Comparison of ENCODE assay signal across 40 mouse cellular contexts in genomic region chr15:32226381-32226780, GRCm38 (mm10). TPM values are rescaled to one million over a fixed set of nuclear protein-coding genes. Genes with fewer than 3 reads are reported as not detected.
DNase-seq lines count a peak whose midpoint lies in the region; ATAC-seq and TF ChIP-seq lines count a peak whose summit lies in the region.
"Had no signal": no experiment of that assay in that cellular context is flagged by ENCODE, and none has a peak within 500 bp of the region (broad histone marks: within the 10 kb centered on the region; RNA-seq: fewer than 3 reads in every experiment).

No protein-coding gene starts in this region.

- H3K4me2 ChIP-seq in kidney, embryonic 14.5 days (replicated peaks; ENCODE audit: low read depth, low read length): no peak overlapping the region
- H3K4me2 ChIP-seq: embryonic facial prominence, embryonic 12.5 days; hindbrain, embryonic 15.5 days; limb, embryonic 15.5 days; liver, embryonic 13.5 days; midbrain, embryonic 12.5 days; neural tube, embryonic 12.5 days; stomach, embryonic 15.5 days had no signal

- H3K9ac ChIP-seq in kidney, embryonic 14.5 days (ENCODE audit: low read depth, low read length): no peak overlapping the region
- H3K9ac ChIP-seq: embryonic facial prominence, embryonic 12.5 days; hindbrain, embryonic 15.5 days; limb, embryonic 15.5 days; liver, embryonic 13.5 days; midbrain, embryonic 12.5 days; neural tube, embryonic 12.5 days; stomach, embryonic 15.5 days had no signal

- peaks cover 5% of the 10 kb centered on the region; the same call in 1 of the 2 replicates for H3K9me3 ChIP-seq in kidney, embryonic 14.5 days (ENCODE audit: control insufficient read depth, low read length)
- H3K9me3 ChIP-seq: embryonic facial prominence, embryonic 12.5 days; hindbrain, embryonic 10.5 days; hindbrain, embryonic 15.5 days; limb, embryonic 10.5 days; limb, embryonic 15.5 days; liver, embryonic 13.5 days; midbrain, embryonic 12.5 days; neural tube, embryonic 12.5 days; stomach, embryonic 15.5 days had no signal

- no peaks in the 10 kb centered on the region for H3K36me3 ChIP-seq in kidney, embryonic 14.5 days (ENCODE audit: control insufficient read depth, insufficient read depth, low read length)
- H3K36me3 ChIP-seq: embryonic facial prominence, embryonic 12.5 days; hindbrain, embryonic 10.5 days; hindbrain, embryonic 15.5 days; limb, embryonic 10.5 days; limb, embryonic 15.5 days; liver, embryonic 13.5 days; midbrain, embryonic 12.5 days; neural tube, embryonic 12.5 days; stomach, embryonic 15.5 days had no signal

- no peaks in the 10 kb centered on the region for H3K27me3 ChIP-seq in kidney, embryonic 14.5 days (ENCODE audit: control insufficient read depth, insufficient read depth, low read length)
- H3K27me3 ChIP-seq: embryonic facial prominence, embryonic 12.5 days; hindbrain, embryonic 15.5 days; limb, embryonic 15.5 days; liver, embryonic 13.5 days; megakaryocyte, embryonic 14.5 days; midbrain, embryonic 12.5 days; neural tube, embryonic 12.5 days; Patski; stomach, embryonic 15.5 days had no signal

- DNase-seq in kidney, adult 11 months: peak; percentile 79
- peak; percentile 62 to 82 for DNase-seq in kidney, adult 8-10 months
- DNase-seq in kidney, postnatal 10 days: peak; percentile 28
- peak; percentile 44 for DNase-seq in yolk sac, embryonic 10.5 days (ENCODE audit: low spot score)
- no peak for DNase-seq in layer of hippocampus, adult 2 months (ENCODE audit: low spot score in 2 of 2)
- DNase-seq: cerebellum, adult 11 months; cerebellum, adult 9-11 months; embryo, embryonic 11 days; gastrocnemius, adult 2 months; gastrocnemius, postnatal 36 days; heart, postnatal 14 days; liver, embryonic 13.5 days; lung, adult 18-20 months; lung, postnatal 4 days; thymus, adult 18-20 months; thymus, postnatal 36 days had no signal

- H3K4me1 ChIP-seq in kidney, embryonic 14.5 days (ENCODE audit: control insufficient read depth, insufficient read depth, low read length): no peaks in the 10 kb centered on the region
- H3K4me1 ChIP-seq: embryonic facial prominence, embryonic 12.5 days; hindbrain, embryonic 10.5 days; hindbrain, embryonic 15.5 days; limb, embryonic 10.5 days; limb, embryonic 15.5 days; liver, embryonic 13.5 days; megakaryocyte, embryonic 14.5 days; midbrain, embryonic 12.5 days; neural tube, embryonic 12.5 days; stomach, embryonic 15.5 days had no signal

- 72% methylated on average over 6 of the region's 6 CpGs for WGBS in kidney, embryonic 14.5 days

- H3K27ac ChIP-seq in kidney, embryonic 14.5 days (ENCODE audit: low read depth, low read length): no peak overlapping the region
- no peak overlapping the region for H3K27ac ChIP-seq in layer of hippocampus, adult 2 months
- H3K27ac ChIP-seq: embryonic facial prominence, embryonic 12.5 days; gastrocnemius, adult 2 months; hindbrain, embryonic 10.5 days; hindbrain, embryonic 15.5 days; limb, embryonic 10.5 days; limb, embryonic 15.5 days; liver, embryonic 13.5 days; midbrain, embryonic 12.5 days; neural tube, embryonic 12.5 days; stomach, embryonic 15.5 days had no signal

- no peak for TF ChIP-seq CTCF in layer of hippocampus, adult 2 months (conservative IDR thresholded peaks at IDR 0.05)

- no peak overlapping the region for H3K4me3 ChIP-seq in kidney, embryonic 14.5 days (ENCODE audit: low read length)
- H3K4me3 ChIP-seq in layer of hippocampus, adult 2 months: no peak overlapping the region
- H3K4me3 ChIP-seq: embryonic facial prominence, embryonic 12.5 days; gastrocnemius, adult 2 months; hindbrain, embryonic 10.5 days; hindbrain, embryonic 15.5 days; limb, embryonic 10.5 days; limb, embryonic 15.5 days; liver, embryonic 13.5 days; megakaryocyte, embryonic 14.5 days; midbrain, embryonic 12.5 days; myocyte; neural tube, embryonic 12.5 days; stomach, embryonic 15.5 days had no signal

- no peak for ATAC-seq in kidney, embryonic 14.5 days (ENCODE audit: low FRiP score, low TSS enrichment)
- no peak for ATAC-seq in activated CD4-positive, CD25-positive, alpha-beta regulatory T cell, adult 4 months
- ATAC-seq: forebrain, embryonic 14.5 days; inflammation-experienced regulatory T-cells, adult 6 months; lung, postnatal 0 days; Patski had no signal

RNA-seq across cellular contexts. Expression of gene Sema5a, which starts 18.2 kb away (rescaled TPM):
- polyA plus RNA-seq in kidney, embryonic 14.5 days (2014; fragmentation: Nextera tagmentation; extraction: Ambion mirVana): 19.1 and 30.2 TPM in 2 replicates
- not detected for polyA plus RNA-seq in activated CD4-positive, CD25-positive, alpha-beta regulatory T cell, adult 4 months (2017; shearing (Covaris generic))
- total RNA-seq in layer of hippocampus, adult 2 months (2021): 10 to 100 TPM; 90.1 to 98.1 TPM
- total RNA-seq: MEL had no signal
- polyA plus RNA-seq: inflammation-experienced regulatory T-cells, adult 6 months had no signal

RNA-seq across cellular contexts. Expression of gene Tas2r119, which starts 49.3 kb away (rescaled TPM):
- not detected in 2 replicates for polyA plus RNA-seq in kidney, embryonic 14.5 days (2014; fragmentation: Nextera tagmentation; extraction: Ambion mirVana)
- polyA plus RNA-seq in activated CD4-positive, CD25-positive, alpha-beta regulatory T cell, adult 4 months (2017; shearing (Covaris generic)): not detected
- total RNA-seq in layer of hippocampus, adult 2 months (2021): not detected
- total RNA-seq: adrenal gland, postnatal 14 days; gastrocnemius, adult 2 months; gastrocnemius, postnatal 36 days; heart, adult 8-10 months; heart, postnatal 14 days; layer of hippocampus, adult 8-10 months; layer of hippocampus, postnatal 25 days; left cerebral cortex, adult 8-10 months; MEL; midbrain, postnatal 0 days had no signal
- polyA plus RNA-seq: embryonic facial prominence, embryonic 12.5 days; forebrain, embryonic 14.5 days; heart, embryonic 14.5 days; hindbrain, embryonic 10.5 days; hindbrain, embryonic 15.5 days; inflammation-experienced regulatory T-cells, adult 6 months; liver, embryonic 13.5 days; lung, postnatal 0 days; midbrain, embryonic 12.5 days; midbrain, postnatal 0 days; myocyte; neural tube, embryonic 12.5 days; Patski; stomach, embryonic 15.5 days had no signal

Comparison
In these comparisons a context has a peak if more than half of its experiments do, and no peak if none do; other contexts are left out.
1. DNase-seq: peak in kidney, adult 11 months (single experiment), kidney, adult 8-10 months (2 of 2), kidney, postnatal 10 days (single experiment) and yolk sac, embryonic 10.5 days (single experiment); none in layer of hippocampus, adult 2 months (0 of 2).
2. RNA of gene Sema5a, which starts 18.2 kb away (polyA plus RNA-seq): 19.1 to 30.2 TPM in kidney, embryonic 14.5 days; not detected in activated CD4-positive, CD25-positive, alpha-beta regulatory T cell, adult 4 months; every median in the first group is over 10 times any median in the second.